Mouse (Mus musculus) limb, embryonic 14.5 days (tissue): ENCODE data around the gene Cramp1l. TPM values are rescaled to one million over a fixed set of nuclear protein-coding genes. Genes with fewer than 3 reads are reported as not detected.

Source experiments
- ATAC-seq: fragments of 200-750 bp; cut with Nextera tagmentation; 2 replicates; pipeline ENCODE4 v1.8.0; 2017; ENCODE audit warnings: low read depth, moderate number of reproducible peaks, moderate TSS enrichment; ENCODE audit not compliant: low FRiP score
- DNase-seq: peaks from one replicate; pipeline ENCODE4 v3.0.0-alpha.2; 2015; ENCODE audit warnings: low spot score
- H3K27ac ChIP-seq: fragments of 300-500 bp; sonication (generic); replicated peaks from 2 replicates; pipeline ENCODE4 v1.5.1; 2014; ENCODE audit warnings: low read depth, mild to moderate bottlenecking, low read length, moderate library complexity, mixed read lengths
- H3K27me3 ChIP-seq: fragments of 300-500 bp; sonication (generic); 2 replicates; pipeline ENCODE4 v1.6.1; 2014; ENCODE audit warnings: low read length, mixed read lengths; ENCODE audit not compliant: control insufficient read depth, insufficient read depth
- H3K36me3 ChIP-seq: fragments of 300-500 bp; sonication (generic); 2 replicates; pipeline ENCODE4 v1.6.1; 2014; ENCODE audit warnings: mild to moderate bottlenecking, low read length, moderate library complexity, mixed read lengths; ENCODE audit not compliant: control insufficient read depth, insufficient read depth
- H3K4me1 ChIP-seq: fragments of 300-500 bp; sonication (generic); 2 replicates; pipeline ENCODE4 v1.6.1; 2014; ENCODE audit warnings: antibody characterized with exemption, low read length, mixed read lengths; ENCODE audit not compliant: control insufficient read depth, insufficient read depth
- H3K4me2 ChIP-seq: fragments of 300-500 bp; sonication (generic); replicated peaks from 2 replicates; pipeline ENCODE4 v1.6.1; 2014; ENCODE audit warnings: low read depth, mild to moderate bottlenecking, low read length, moderate library complexity; ENCODE audit not compliant: severe bottlenecking
- H3K4me3 ChIP-seq: fragments of 300-500 bp; sonication (generic); replicated peaks from 2 replicates; pipeline ENCODE4 v1.5.1; 2014; ENCODE audit warnings: low read length
- H3K9ac ChIP-seq: fragments of 300-500 bp; sonication (generic); 2 replicates; pipeline ENCODE4 v1.6.1; 2014; ENCODE audit warnings: mild to moderate bottlenecking, low read depth, low read length, moderate library complexity; ENCODE audit not compliant: severe bottlenecking
- H3K9me3 ChIP-seq: fragments of 300-500 bp; sonication (generic); 2 replicates; pipeline ENCODE4 v1.6.1; 2016; ENCODE audit warnings: low read length; ENCODE audit not compliant: control insufficient read depth
- POLR2A ChIP-seq: fragments of 200-500 bp; IDR thresholded peaks from 2 replicates; pipeline ENCODE4 v1.8.0; 2012; ENCODE audit warnings: inconsistent platforms, mild to moderate bottlenecking, moderate library complexity, borderline replicate concordance; ENCODE audit not compliant: insufficient read depth, insufficient read length; ENCODE audit errors: extremely low read depth
- WGBS: fragments of 180-500 bp; shearing (Covaris S2); extraction: QIAGEN DNeasy Blood & Tissue Kit; methylation state at CpG from one replicate; pipeline ENCODE4 v1.1.7; 2014; 5-methylcytosine and 5-hydroxymethylcytosine counted together
- polyA plus RNA-seq, 2 experiments: library from polyadenylated mRNA; depleted of rRNA in 1 of 2; stranded (reverse) in 1 of 2; unstranded in 1 of 2; fragments of >200 nt; fragmentation: Nextera tagmentation in 1 of 2; extraction: Ambion mirVana in 1 of 2; gene quantifications; 2 replicates each; pipeline versions ENCODE4 v1.2.1 to v1.2.3; 2012 to 2014

The Cramp1l gene
- polyA plus RNA-seq, 2 experiments: 8.1 to 33.5 TPM

GRCm38 (mm10) chr17:25016292-25017132, 924 bp upstream of the Cramp1l start:
- 0% methylated on average over 55 of the region's 55 CpGs for WGBS
- peak overlapping the region; percentile 72 for H3K9ac ChIP-seq
- 0 out of 2 replicates have a peak, but pooled peaks have one; percentile 38 for TF ChIP-seq POLR2A
- DNase-seq: peak; percentile 71
- H3K27ac ChIP-seq: peak overlapping the region; percentile 68
- peak; percentile 79 for ATAC-seq
- peak overlapping the region; percentile 98 for H3K4me3 ChIP-seq
- H3K4me2 ChIP-seq: peak overlapping the region; percentile 91
- H3K9me3 ChIP-seq: no peaks in the 10 kb centered on the region
- peaks cover 18% of the 10 kb centered on the region for H3K36me3 ChIP-seq
- H3K27me3 ChIP-seq: no peaks in the 10 kb centered on the region
- H3K4me1 ChIP-seq: peaks cover 12% of the 10 kb centered on the region

- DNase-seq (peak; percentile 23), ATAC-seq (no peak)
- H3K9ac ChIP-seq: peak overlapping the region; percentile 91
- H3K27ac ChIP-seq: peak overlapping the region; percentile 74
- H3K4me2 ChIP-seq: peak overlapping the region; percentile 91
- H3K4me3 ChIP-seq: peak overlapping the region; percentile 98
- peaks cover 30% of the 10 kb centered on the region for H3K36me3 ChIP-seq
- no peaks in the 10 kb centered on the region for H3K27me3 ChIP-seq
- H3K9me3 ChIP-seq: no peaks in the 10 kb centered on the region
- H3K4me1 ChIP-seq: peaks cover 12% of the 10 kb centered on the region
- WGBS: under 1% methylated on average over 33 of the region's 39 CpGs
- no peak for TF ChIP-seq POLR2A
These were observed 582 bp downstream of the Cramp1l start for GRCm38 (mm10) chr17:25014841-25015570.

GRCm38 (mm10) chr17:25013606-25014501, 1.7 kb downstream of the Cramp1l start:
- WGBS: under 1% methylated on average over 37 of the region's 81 CpGs
- TF ChIP-seq POLR2A: 0 out of 2 replicates have a peak, but pooled peaks have one; percentile 5
- no peak for ATAC-seq

GRCm38 (mm10) chr17:25007480-25007879, 8.1 kb downstream of the Cramp1l start:
- Histone ChIP-seq H3K36me3 (peaks cover 80% of the 10 kb centered on the region), H3K4me3 (no peak overlapping the region), H3K9me3 (no peaks in the 10 kb centered on the region), H3K27me3 (no peaks in the 10 kb centered on the region), H3K4me1 (no peaks in the 10 kb centered on the region), H3K27ac (no peak overlapping the region), H3K9ac (no peak overlapping the region), H3K4me2 (no peak overlapping the region)
- no peak for DNase-seq
- no peak for TF ChIP-seq POLR2A
- no peak for ATAC-seq

More at GRCm38 (mm10) chr17:25013606-25014501, 1.7 kb downstream of the Cramp1l start:
- Histone ChIP-seq H3K27ac (peak overlapping the region; percentile 86), H3K27me3 (no peaks in the 10 kb centered on the region), H3K4me1 (peaks cover 12% of the 10 kb centered on the region), H3K4me3 (peak overlapping the region; percentile 98), H3K9me3 (no peaks in the 10 kb centered on the region), H3K36me3 (peaks cover 40% of the 10 kb centered on the region), H3K4me2 (peak overlapping the region; percentile 91), H3K9ac (peak overlapping the region; percentile 91)
- DNase-seq: no peak
